Mouse (Mus musculus) kidney, postnatal 0 days (tissue): ENCODE data around the gene Prkcg. TPM values are rescaled to one million over a fixed set of nuclear protein-coding genes. Genes with fewer than 3 reads are reported as not detected.

Experiments
- ATAC-seq: fragments of 200-750 bp; cut with Nextera tagmentation; replicated peaks from 2 replicates; pipeline ENCODE4 v1.8.0; 2017; ENCODE audit warnings: low read depth, moderate number of reproducible peaks, moderate TSS enrichment, moderate library complexity; ENCODE audit not compliant: low FRiP score
- DNase-seq: peaks from one replicate; pipeline ENCODE4 v3.0.0-alpha.2; 2016; ENCODE audit warnings: low spot score
- H3K27ac ChIP-seq: fragments of 300-500 bp; sonication (generic); 2 replicates; pipeline ENCODE4 v1.5.1; 2014; ENCODE audit warnings: mild to moderate bottlenecking
- H3K27me3 ChIP-seq: fragments of 300-500 bp; sonication (generic); 2 replicates; pipeline ENCODE4 v1.6.1; 2014; ENCODE audit warnings: low read length, mixed read lengths; ENCODE audit not compliant: insufficient read depth
- H3K36me3 ChIP-seq: fragments of 300-500 bp; sonication (generic); 2 replicates; pipeline ENCODE4 v1.6.1; 2014; ENCODE audit warnings: low read length, mixed read lengths; ENCODE audit not compliant: insufficient read depth
- H3K4me1 ChIP-seq: fragments of 300-500 bp; sonication (generic); replicated peaks from 2 replicates; pipeline ENCODE4 v1.6.1; 2014; ENCODE audit warnings: antibody characterized with exemption, low read length, mixed read lengths; ENCODE audit not compliant: insufficient read depth
- H3K4me2 ChIP-seq: fragments of 300-500 bp; sonication (generic); 2 replicates; pipeline ENCODE4 v1.6.1; 2014; ENCODE audit warnings: mild to moderate bottlenecking, low read length, moderate library complexity, mixed read lengths
- H3K4me3 ChIP-seq: fragments of 300-500 bp; sonication (generic); replicated peaks from 2 replicates; pipeline ENCODE4 v1.5.1; 2014; ENCODE audit warnings: low read depth, low read length
- H3K9ac ChIP-seq: fragments of 300-500 bp; sonication (generic); 2 replicates; pipeline ENCODE4 v1.6.1; 2014; ENCODE audit warnings: low read depth, low read length
- H3K9me3 ChIP-seq: fragments of 300-500 bp; sonication (generic); replicated peaks from 2 replicates; pipeline ENCODE4 v1.6.1; 2016; ENCODE audit warnings: low read length, inconsistent platforms, mixed read lengths
- CTCF ChIP-seq: IDR thresholded peaks from 2 replicates; pipeline ENCODE4 v1.5.1; 2016; ENCODE audit warnings: antibody characterized with exemption, low read depth, mild to moderate bottlenecking, moderate library complexity
- WGBS: fragments of 180-500 bp; shearing (Covaris S2); extraction: QIAGEN DNeasy Blood & Tissue Kit; methylation state at CpG from one replicate; pipeline ENCODE4 v1.1.7; 2014; 5-methylcytosine and 5-hydroxymethylcytosine counted together
- polyA plus RNA-seq: library from polyadenylated mRNA; unstranded; fragments of >200 nt; fragmentation: Nextera tagmentation; extraction: Ambion mirVana; gene quantifications from 2 replicates; pipeline ENCODE4 v1.2.1, GENCODE M21; 2015

Prkcg gene
- polyA plus RNA-seq, 1 experiment from 2014 or later: 0.05 TPM

GRCm38 (mm10) chr7:3332619-3333521 is 43.9 kb downstream of the Prkcg start, which contains the start of gene Cacng7:
Gene Cacng7 (plus strand): TSS chr7:3332955.
- peak within 1 kb of the TSS; percentile 74 for H3K4me2 ChIP-seq
- TF ChIP-seq CTCF: no peak
- peak within 1 kb of the TSS; percentile 54 for H3K4me3 ChIP-seq
- ATAC-seq (0 out of 2 replicates have a peak, but pooled peaks have one; percentile 34), DNase-seq (peak; percentile 61)
- H3K36me3 ChIP-seq: no peaks in the 10 kb centered on the region
- H3K9ac ChIP-seq: peak within 1 kb of the TSS; percentile 58
- H3K27ac ChIP-seq: peak within 1 kb of the TSS; percentile 13; the same call in 1 of the 2 replicates
- under 1% methylated on average over 64 of the region's 65 CpGs for whole genome bisulfite sequencing
- 0 out of 2 replicates have a peak, but pooled peaks cover 3% of the 10 kb centered on the region for H3K27me3 ChIP-seq
- 0 out of 2 replicates have a peak, but pooled peaks cover 8% of the 10 kb centered on the region for H3K4me1 ChIP-seq
- no peaks in the 10 kb centered on the region for H3K9me3 ChIP-seq

- Histone ChIP-seq H3K9me3 (no peaks in the 10 kb centered on the region), H3K4me1 (0 out of 2 replicates have a peak, but pooled peaks cover 8% of the 10 kb centered on the region), H3K4me3 (peak overlapping the region; percentile 54), H3K27me3 (0 out of 2 replicates have a peak, but pooled peaks cover 3% of the 10 kb centered on the region), H3K9ac (peak overlapping the region; percentile 58; the same call in 1 of the 2 replicates), H3K27ac (no peak overlapping the region), H3K36me3 (no peaks in the 10 kb centered on the region), H3K4me2 (peak overlapping the region; percentile 74)
- DNase-seq: peak; percentile 27
- TF ChIP-seq CTCF: no peak
- 0 out of 2 replicates have a peak, but pooled peaks have one; percentile 25 for ATAC-seq
- WGBS: 16% methylated on average over 5 of the region's 5 CpGs
Observed at GRCm38 (mm10) chr7:3333542-3333941, 44.6 kb downstream of the Prkcg start.

DNA sequence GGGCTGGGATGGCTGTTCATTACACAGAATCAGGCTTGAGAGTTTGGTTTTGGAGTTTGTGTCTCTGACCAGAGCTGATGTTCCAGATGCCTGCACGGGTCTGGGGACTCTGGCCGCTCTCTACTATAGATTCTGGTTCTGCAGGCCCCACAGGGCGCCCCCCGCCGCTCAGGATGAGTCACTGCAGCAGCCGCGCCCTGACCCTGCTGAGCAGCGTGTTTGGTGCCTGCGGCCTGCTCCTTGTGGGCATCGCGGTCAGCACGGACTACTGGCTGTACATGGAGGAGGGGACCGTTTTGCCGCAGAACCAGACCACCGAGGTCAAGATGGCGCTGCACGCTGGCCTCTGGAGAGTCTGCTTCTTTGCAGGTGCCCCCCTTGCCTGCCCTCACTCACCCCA is 47.4 kb downstream of the Prkcg start:
- DNase-seq (no peak), ATAC-seq (no peak)
- TF ChIP-seq CTCF: no peak
- H3K9ac ChIP-seq: no peak overlapping the region
- H3K9me3 ChIP-seq: no peaks in the 10 kb centered on the region
- H3K4me2 ChIP-seq: no peak overlapping the region
- 71% methylated on average over 17 of the region's 17 CpGs for WGBS
- no peak overlapping the region for H3K27ac ChIP-seq
- H3K4me1 ChIP-seq: 0 out of 2 replicates have a peak, but pooled peaks cover 7% of the 10 kb centered on the region
- H3K36me3 ChIP-seq: no peaks in the 10 kb centered on the region
- no peak overlapping the region for H3K4me3 ChIP-seq
- 0 out of 2 replicates have a peak, but pooled peaks cover 2% of the 10 kb centered on the region for H3K27me3 ChIP-seq

- Histone ChIP-seq H3K27me3 (no peaks in the 10 kb centered on the region), H3K27ac (no peak overlapping the region), H3K9me3 (no peaks in the 10 kb centered on the region), H3K36me3 (no peaks in the 10 kb centered on the region), H3K4me2 (no peak overlapping the region), H3K4me1 (no peaks in the 10 kb centered on the region), H3K9ac (no peak overlapping the region), H3K4me3 (no peak overlapping the region)
- no peak for ATAC-seq
- TF ChIP-seq CTCF: no peak
- DNase-seq: no peak
- 82% methylated on average over 11 of the region's 11 CpGs for WGBS
Observed at GRCm38 (mm10) chr7:3338286-3338935, 49.4 kb downstream of the Prkcg start.

GRCm38 (mm10) chr7:3339010-3339409 is 50.0 kb downstream of the Prkcg start:
- no peak for DNase-seq
- no peak overlapping the region for H3K4me2 ChIP-seq
- H3K4me1 ChIP-seq: no peaks in the 10 kb centered on the region
- TF ChIP-seq CTCF: no peak
- H3K9ac ChIP-seq: no peak overlapping the region
- no peaks in the 10 kb centered on the region for H3K27me3 ChIP-seq
- no peaks in the 10 kb centered on the region for H3K36me3 ChIP-seq
- H3K4me3 ChIP-seq: no peak overlapping the region
- H3K9me3 ChIP-seq: no peaks in the 10 kb centered on the region
- ATAC-seq: no peak
- H3K27ac ChIP-seq: no peak overlapping the region
- 92% methylated on average over 11 of the region's 11 CpGs for WGBS

DNA sequence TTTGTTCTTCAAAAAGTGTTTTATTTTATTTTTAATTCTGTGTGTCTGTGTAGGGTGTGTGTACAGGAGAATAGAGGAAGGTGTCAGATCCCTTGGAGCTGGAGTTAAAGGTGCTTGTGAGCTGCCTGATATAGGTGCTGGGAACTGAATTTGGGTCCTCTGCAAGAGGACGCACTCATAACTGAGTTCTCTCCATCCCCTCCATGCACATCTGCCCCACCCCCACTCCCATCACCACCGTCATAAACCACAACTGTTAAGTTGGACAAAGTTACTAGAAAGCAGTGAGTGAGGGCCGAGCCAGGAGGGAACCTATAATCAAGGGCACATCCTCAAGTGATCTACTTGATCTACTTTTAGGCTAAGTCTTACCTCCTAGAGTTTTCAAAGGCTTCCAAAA is 54.9 kb downstream of the Prkcg start:
- H3K27ac ChIP-seq: no peak overlapping the region
- ATAC-seq: no peak
- no peaks in the 10 kb centered on the region for H3K9me3 ChIP-seq
- no peak overlapping the region for H3K9ac ChIP-seq
- no peaks in the 10 kb centered on the region for H3K4me1 ChIP-seq
- H3K27me3 ChIP-seq: no peaks in the 10 kb centered on the region
- no peak overlapping the region for H3K4me2 ChIP-seq
- TF ChIP-seq CTCF: no peak
- 93% methylated on average over 3 of the region's 3 CpGs for WGBS
- no peak for DNase-seq
- no peaks in the 10 kb centered on the region for H3K36me3 ChIP-seq
- no peak overlapping the region for H3K4me3 ChIP-seq
